Mouse (Mus musculus) limb, embryonic 13.5 days (tissue): ENCODE measurements around the gene Olfr116. TPM values are rescaled to one million over a fixed set of nuclear protein-coding genes. Genes with fewer than 3 reads are reported as not detected.

ENCODE experiments used
- ATAC-seq: fragments of 200-750 bp; cut with Nextera tagmentation; 2 replicates; pipeline ENCODE4 v1.8.0; 2017; ENCODE audit warnings: low read depth, moderate number of reproducible peaks, moderate TSS enrichment; ENCODE audit not compliant: low FRiP score
- H3K27ac ChIP-seq: fragments of 300-500 bp; sonication (generic); 2 replicates; pipeline ENCODE4 v1.5.1; 2015; ENCODE audit warnings: inconsistent platforms, mild to moderate bottlenecking, moderate library complexity
- H3K27me3 ChIP-seq: fragments of 300-500 bp; sonication (generic); 2 replicates; pipeline ENCODE4 v1.6.1; 2015; ENCODE audit warnings: mild to moderate bottlenecking, inconsistent platforms
- H3K36me3 ChIP-seq: fragments of 300-500 bp; sonication (generic); 2 replicates; pipeline ENCODE4 v1.6.1; 2015; ENCODE audit warnings: inconsistent platforms, mild to moderate bottlenecking, moderate library complexity
- H3K4me1 ChIP-seq: fragments of 300-500 bp; sonication (generic); 2 replicates; pipeline ENCODE4 v1.6.1; 2015; ENCODE audit warnings: inconsistent platforms
- H3K4me2 ChIP-seq: fragments of 300-500 bp; sonication (generic); replicated peaks from 2 replicates; pipeline ENCODE4 v1.6.1; 2015; ENCODE audit warnings: inconsistent platforms, mild to moderate bottlenecking, moderate library complexity
- H3K4me3 ChIP-seq: fragments of 300-500 bp; sonication (generic); 2 replicates; pipeline ENCODE4 v1.5.1; 2015; ENCODE audit warnings: moderate library complexity, mild to moderate bottlenecking, inconsistent platforms
- H3K9ac ChIP-seq: fragments of 300-500 bp; sonication (generic); 2 replicates; pipeline ENCODE4 v1.6.1; 2015; ENCODE audit warnings: mild to moderate bottlenecking, inconsistent platforms
- H3K9me3 ChIP-seq: fragments of 300-500 bp; sonication (generic); 2 replicates; pipeline ENCODE4 v1.6.1; 2016; ENCODE audit warnings: inconsistent platforms
- WGBS: fragments of 180-500 bp; shearing (Covaris S2); methylation state at CpG from one replicate; pipeline ENCODE4 v1.1.7; 2015; 5-methylcytosine and 5-hydroxymethylcytosine counted together
- polyA plus RNA-seq: library from polyadenylated mRNA; unstranded; fragments of >200 nt; fragmentation: Nextera tagmentation; extraction: Ambion mirVana; gene quantifications from 2 replicates; pipeline ENCODE4 v1.2.1, GENCODE M21; 2015

Gene Olfr116
- polyA plus RNA-seq: not detected in 2 replicates

- ATAC-seq: no peak
- no peak within 1 kb of the TSS for H3K27ac ChIP-seq
These were observed at the start of gene Olfr116, which contains the start of gene Olfr115 for GRCm38 (mm10) chr17:37627009-37627408. Olfr116 (minus strand) TSS chr17:37627199. Olfr115 (minus strand) TSS chr17:37627109.

DNA sequence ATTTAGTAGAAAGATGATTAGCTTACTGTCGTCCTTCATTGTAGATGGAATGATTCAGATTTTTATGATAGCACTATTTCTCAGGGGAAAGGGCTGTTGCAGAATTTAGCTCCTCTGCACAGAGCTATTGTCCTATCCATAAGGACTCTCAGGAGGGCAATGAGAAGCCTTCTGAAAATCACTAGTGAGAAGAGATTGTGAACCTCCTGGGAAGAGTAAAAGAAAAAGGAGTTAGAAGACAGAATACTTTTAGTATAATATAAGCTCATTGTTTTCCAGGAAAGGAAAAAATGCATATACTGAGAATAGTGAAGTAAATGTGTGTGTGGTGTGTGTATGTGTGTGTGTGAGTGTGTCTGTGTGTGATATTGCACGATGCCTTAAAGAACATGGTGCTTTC, 39.7 kb upstream of the Olfr116 start, which contains the start of gene Olfr118:
Gene Olfr118 (plus strand): TSS at position 301 of the 400 bp plus-strand sequence.
- Histone ChIP-seq H3K27me3 (no peaks in the 10 kb centered on the region), H3K4me1 (no peaks in the 10 kb centered on the region), H3K9me3 (no peaks in the 10 kb centered on the region), H3K4me2 (no peak within 1 kb of the TSS), H3K27ac (no peak within 1 kb of the TSS), H3K36me3 (no peaks in the 10 kb centered on the region), H3K4me3 (no peak within 1 kb of the TSS), H3K9ac (no peak within 1 kb of the TSS)
- ATAC-seq: no peak
- 74% methylated on average over 2 of the region's 2 CpGs for WGBS

More at GRCm38 (mm10) chr17:37627009-37627408, at the start of gene Olfr116, which contains the start of gene Olfr115:
- Histone ChIP-seq H3K9me3 (no peaks in the 10 kb centered on the region), H3K36me3 (no peaks in the 10 kb centered on the region), H3K4me3 (no peak within 1 kb of the TSS), H3K9ac (no peak within 1 kb of the TSS), H3K4me2 (no peak within 1 kb of the TSS), H3K27me3 (no peaks in the 10 kb centered on the region), H3K4me1 (no peaks in the 10 kb centered on the region)
- WGBS: 80% methylated on average over 2 of the region's 2 CpGs

DNA sequence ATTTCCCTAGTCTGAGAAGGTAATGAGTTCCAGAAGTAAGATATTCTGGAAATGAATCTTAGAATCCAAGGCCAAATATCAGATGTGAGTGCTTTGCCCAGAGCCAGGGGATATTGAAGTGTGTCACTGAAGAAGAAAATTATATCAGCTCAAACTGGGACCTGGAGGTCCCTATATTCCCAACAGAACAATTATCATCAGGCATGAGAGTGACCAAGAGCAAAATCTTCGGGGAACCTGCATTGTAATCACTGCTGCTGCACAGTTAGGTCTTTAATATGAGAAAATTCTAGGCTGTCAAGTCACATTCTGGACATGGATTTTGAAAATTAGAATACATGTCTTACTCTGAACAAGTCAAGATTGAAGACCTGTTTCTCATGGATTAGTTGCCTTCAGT, 36.7 kb upstream of the Olfr116 start, which contains the start of gene Olfr117:
Gene Olfr117 (minus strand): TSS at position 101 of the 400 bp plus-strand sequence.
- Histone ChIP-seq H3K4me2 (no peak within 1 kb of the TSS), H3K4me3 (no peak within 1 kb of the TSS), H3K9ac (no peak within 1 kb of the TSS), H3K36me3 (no peaks in the 10 kb centered on the region), H3K27me3 (no peaks in the 10 kb centered on the region), H3K27ac (no peak within 1 kb of the TSS), H3K9me3 (no peaks in the 10 kb centered on the region), H3K4me1 (no peaks in the 10 kb centered on the region)
- ATAC-seq: no peak
- WGBS: 74% methylated on average over 1 of the region's 1 CpGs

DNA sequence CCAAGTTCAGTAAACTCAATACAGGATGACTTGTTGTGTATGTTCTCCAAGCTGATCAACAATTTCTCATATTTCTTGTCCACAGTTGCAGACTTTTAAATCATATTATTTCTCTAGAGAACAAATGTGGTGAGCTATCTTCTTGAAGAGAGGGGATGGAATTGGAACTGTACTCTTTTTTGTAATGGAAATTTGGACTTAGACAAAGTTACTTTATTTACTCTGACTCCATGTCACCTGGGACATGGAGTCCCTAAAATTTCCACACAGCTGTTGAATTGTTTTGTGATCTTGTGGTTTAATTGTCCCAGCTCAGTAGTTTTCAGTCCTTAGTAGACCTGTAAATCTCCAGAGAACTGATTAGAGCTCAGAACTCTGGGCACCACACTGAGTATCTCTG, 34.4 kb downstream of the Olfr116 start, which contains the start of gene Olfr114:
Gene Olfr114 (minus strand): TSS at position 101 of the 400 bp plus-strand sequence.
- Histone ChIP-seq H3K9ac (no peak within 1 kb of the TSS), H3K9me3 (no peaks in the 10 kb centered on the region), H3K36me3 (no peaks in the 10 kb centered on the region), H3K4me3 (no peak within 1 kb of the TSS), H3K4me2 (no peak within 1 kb of the TSS), H3K27me3 (no peaks in the 10 kb centered on the region), H3K27ac (no peak within 1 kb of the TSS), H3K4me1 (no peaks in the 10 kb centered on the region)
- ATAC-seq: no peak

GRCm38 (mm10) chr17:37577563-37577962, 49.4 kb downstream of the Olfr116 start, which contains the start of gene Olfr113:
Olfr113 (minus strand) TSS chr17:37577663.
- ATAC-seq: no peak
- H3K4me1 ChIP-seq: no peaks in the 10 kb centered on the region
- no peaks in the 10 kb centered on the region for H3K9me3 ChIP-seq
- H3K9ac ChIP-seq: no peak within 1 kb of the TSS
- no peaks in the 10 kb centered on the region for H3K36me3 ChIP-seq
- H3K4me3 ChIP-seq: no peak within 1 kb of the TSS
- H3K27ac ChIP-seq: no peak within 1 kb of the TSS
- H3K27me3 ChIP-seq: no peaks in the 10 kb centered on the region
- no peak within 1 kb of the TSS for H3K4me2 ChIP-seq

Other genes starting within 250 kb of the Olfr116 start
- gene Olfr105-ps, start 248.2 kb downstream of the Olfr116 start, polyA plus RNA-seq: not detected in 2 replicates
- not detected in 2 replicates for gene Olfr106-ps, start 236.8 kb downstream of the Olfr116 start, polyA plus RNA-seq
- 0.04 TPM in 1 of 2 replicates, not detected in the other for gene Olfr107, start 228.0 kb downstream of the Olfr116 start, polyA plus RNA-seq
- gene Olfr108, start 181.7 kb downstream of the Olfr116 start, polyA plus RNA-seq: not detected in 2 replicates
- gene Olfr109, start 168.3 kb downstream of the Olfr116 start, polyA plus RNA-seq: not detected in 2 replicates
- not detected in 2 replicates for gene H2-M2, start 143.6 kb downstream of the Olfr116 start, polyA plus RNA-seq
- gene Olfr110, start 134.7 kb downstream of the Olfr116 start, polyA plus RNA-seq: not detected in 2 replicates
- not detected in 2 replicates for gene Olfr111, start 119.2 kb downstream of the Olfr116 start, polyA plus RNA-seq
- gene Olfr112, start 57.7 kb downstream of the Olfr116 start, polyA plus RNA-seq: not detected in 2 replicates
- gene Olfr113, start 49.5 kb downstream of the Olfr116 start, polyA plus RNA-seq: not detected in 2 replicates
- gene Olfr114, start 34.5 kb downstream of the Olfr116 start, polyA plus RNA-seq: not detected in 2 replicates
- gene Olfr115, start 90 bp downstream of the Olfr116 start, polyA plus RNA-seq: not detected in 2 replicates
- not detected in 2 replicates for gene Olfr117, start 36.6 kb upstream of the Olfr116 start, polyA plus RNA-seq
- gene Olfr118, start 39.8 kb upstream of the Olfr116 start, polyA plus RNA-seq: not detected in 2 replicates
- not detected in 2 replicates for gene Olfr119, start 69.4 kb upstream of the Olfr116 start, polyA plus RNA-seq
- gene Olfr120, start 94.6 kb upstream of the Olfr116 start, polyA plus RNA-seq: not detected in 2 replicates
- gene Olfr121, start 121.7 kb upstream of the Olfr116 start, polyA plus RNA-seq: not detected in 2 replicates
- gene Olfr122, start 141.4 kb upstream of the Olfr116 start, polyA plus RNA-seq: not detected in 2 replicates
- gene Olfr123, start 166.3 kb upstream of the Olfr116 start, polyA plus RNA-seq: not detected in 2 replicates
- gene Olfr124, start 172.7 kb upstream of the Olfr116 start, polyA plus RNA-seq: not detected in 2 replicates
- gene Olfr125, start 205.8 kb upstream of the Olfr116 start, polyA plus RNA-seq: not detected in 2 replicates
- gene Olfr126, start 220.3 kb upstream of the Olfr116 start, polyA plus RNA-seq: not detected in 2 replicates